Mouse (Mus musculus) lung, embryonic 14.5 days (tissue): ENCODE measurements around the gene Pmel. TPM values are rescaled to one million over a fixed set of nuclear protein-coding genes. Genes with fewer than 3 reads are reported as not detected.

ENCODE experiments used
- ATAC-seq: fragments of 200-750 bp; cut with Nextera tagmentation; 2 replicates; pipeline ENCODE4 v1.8.0; 2017; ENCODE audit warnings: mild to moderate bottlenecking, moderate TSS enrichment, moderate library complexity; ENCODE audit not compliant: insufficient read depth
- DNase-seq: peaks from one replicate; pipeline ENCODE4 v3.0.0-alpha.2; 2015
- H3K27ac ChIP-seq: fragments of 300-500 bp; sonication (generic); 2 replicates; pipeline ENCODE4 v1.5.1; 2014; ENCODE audit warnings: low read depth, mild to moderate bottlenecking, moderate library complexity
- H3K27me3 ChIP-seq: fragments of 300-500 bp; sonication (generic); 2 replicates; pipeline ENCODE4 v1.6.1; 2014; ENCODE audit warnings: low read length, control low read depth; ENCODE audit not compliant: insufficient read depth
- H3K36me3 ChIP-seq: fragments of 300-500 bp; sonication (generic); 2 replicates; pipeline ENCODE4 v1.6.1; 2014; ENCODE audit warnings: control low read depth; ENCODE audit not compliant: insufficient read depth
- H3K4me1 ChIP-seq: fragments of 300-500 bp; sonication (generic); 2 replicates; pipeline ENCODE4 v1.6.1; 2014; ENCODE audit warnings: antibody characterized with exemption, control low read depth; ENCODE audit not compliant: insufficient read depth
- H3K4me2 ChIP-seq: fragments of 300-500 bp; sonication (generic); 2 replicates; pipeline ENCODE4 v1.6.1; 2014; ENCODE audit warnings: mild to moderate bottlenecking
- H3K4me3 ChIP-seq: fragments of 300-500 bp; sonication (generic); 2 replicates; pipeline ENCODE4 v1.5.1; 2014; ENCODE audit warnings: low read depth, low read length
- H3K9ac ChIP-seq: fragments of 300-500 bp; sonication (generic); 2 replicates; pipeline ENCODE4 v1.6.1; 2014
- H3K9me3 ChIP-seq: fragments of 300-500 bp; sonication (generic); 2 replicates; pipeline ENCODE4 v1.6.1; 2016; ENCODE audit warnings: low read depth, low read length, control low read depth
- CTCF ChIP-seq: IDR thresholded peaks from 2 replicates; pipeline ENCODE4 v1.5.1; 2016; ENCODE audit warnings: antibody characterized with exemption, low read depth
- WGBS: fragments of 180-500 bp; shearing (Covaris S2); extraction: QIAGEN DNeasy Blood & Tissue Kit; methylation state at CpG from one replicate; pipeline ENCODE4 v1.1.7; 2014; 5-methylcytosine and 5-hydroxymethylcytosine counted together
- polyA plus RNA-seq: library from polyadenylated mRNA; unstranded; fragments of >200 nt; fragmentation: Nextera tagmentation; extraction: Ambion mirVana; gene quantifications from 2 replicates; pipeline ENCODE4 v1.2.1, GENCODE M21; 2014

Gene Pmel
- polyA plus RNA-seq, 1 experiment from 2014 or later, result 1.4 TPM

DNA sequence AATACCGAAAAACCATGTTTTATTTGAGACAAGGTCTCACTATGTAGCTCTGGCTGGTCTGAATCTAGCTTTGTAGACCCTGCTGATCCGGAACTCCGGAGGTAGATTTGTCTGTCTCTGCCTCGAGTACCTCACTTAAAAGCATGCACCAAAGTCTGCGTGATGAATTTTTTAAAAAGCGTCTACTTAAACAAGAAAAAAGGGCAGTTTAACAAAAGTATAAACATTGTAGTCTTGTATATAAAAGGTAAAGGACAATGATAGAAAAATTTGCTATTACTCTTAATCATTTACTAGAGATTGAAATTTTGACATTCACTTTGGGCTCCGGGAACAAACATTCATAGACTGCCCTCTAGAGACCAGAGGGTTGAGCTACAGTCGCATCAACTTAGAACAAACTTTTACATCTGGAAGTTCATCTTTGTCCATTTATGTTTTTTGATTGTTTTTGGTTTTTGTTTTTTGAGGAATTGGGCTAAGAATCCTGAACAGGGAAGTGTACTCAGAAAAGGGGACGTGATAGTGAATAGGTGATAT is 29.5 kb upstream of the Pmel start:
- DNase-seq (peak; percentile 83), ATAC-seq (no peak)
- peak overlapping the region; percentile 69 for H3K27ac ChIP-seq
- H3K4me1 ChIP-seq, result 0 out of 2 replicates have a peak, but pooled peaks cover 6% of the 10 kb centered on the region
- H3K36me3 ChIP-seq, result peaks cover 4% of the 10 kb centered on the region; the same call in 1 of the 2 replicates
- H3K4me2 ChIP-seq, result peak overlapping the region; percentile 96
- peak; percentile 67 for TF ChIP-seq CTCF
- no peaks in the 10 kb centered on the region for H3K9me3 ChIP-seq
- peak overlapping the region; percentile 61 for H3K4me3 ChIP-seq
- 1% methylated on average over 9 of the region's 9 CpGs for WGBS
- peak overlapping the region; percentile 52 for H3K9ac ChIP-seq
- no peaks in the 10 kb centered on the region for H3K27me3 ChIP-seq

DNA sequence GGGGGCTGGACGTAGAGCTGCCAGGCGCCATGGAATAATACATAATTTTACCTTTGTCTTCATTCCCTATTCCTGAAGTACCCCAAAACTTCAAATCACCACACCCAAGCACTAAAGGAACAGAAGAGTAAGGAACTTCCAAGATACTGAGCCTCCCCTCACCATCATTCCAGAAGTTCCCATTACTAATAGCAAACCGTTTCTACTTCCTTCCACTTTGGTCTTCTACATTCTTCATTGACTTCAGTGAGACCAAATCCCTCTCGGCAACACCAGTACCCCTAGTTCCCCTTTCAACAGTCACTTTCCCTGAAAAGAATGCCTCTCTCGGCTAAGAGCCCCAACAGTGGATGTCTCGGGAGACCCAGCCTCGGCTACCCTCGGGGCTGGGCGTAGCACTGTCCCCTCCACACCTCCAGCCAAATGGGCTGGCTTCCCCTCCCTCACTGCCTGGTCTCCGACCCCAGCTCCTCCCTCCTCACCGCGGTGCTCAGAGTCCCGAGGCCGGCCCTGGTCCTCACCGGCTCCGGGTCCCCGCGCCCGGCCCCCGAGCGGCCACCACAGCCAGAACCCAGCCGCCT is 8.5 kb upstream of the Pmel start:
- peak overlapping the region; percentile 91 for H3K9ac ChIP-seq
- DNase-seq, result no peak
- no peak for TF ChIP-seq CTCF
- no peaks in the 10 kb centered on the region for H3K4me1 ChIP-seq
- ATAC-seq, result no peak
- peak overlapping the region; percentile 83 for H3K4me3 ChIP-seq
- peaks cover 38% of the 10 kb centered on the region for H3K36me3 ChIP-seq
- H3K4me2 ChIP-seq, result peak overlapping the region; percentile 83
- H3K9me3 ChIP-seq, result no peaks in the 10 kb centered on the region
- 1% methylated on average over 22 of the region's 22 CpGs for WGBS
- no peaks in the 10 kb centered on the region for H3K27me3 ChIP-seq
- H3K27ac ChIP-seq, result peak overlapping the region; percentile 98

DNA sequence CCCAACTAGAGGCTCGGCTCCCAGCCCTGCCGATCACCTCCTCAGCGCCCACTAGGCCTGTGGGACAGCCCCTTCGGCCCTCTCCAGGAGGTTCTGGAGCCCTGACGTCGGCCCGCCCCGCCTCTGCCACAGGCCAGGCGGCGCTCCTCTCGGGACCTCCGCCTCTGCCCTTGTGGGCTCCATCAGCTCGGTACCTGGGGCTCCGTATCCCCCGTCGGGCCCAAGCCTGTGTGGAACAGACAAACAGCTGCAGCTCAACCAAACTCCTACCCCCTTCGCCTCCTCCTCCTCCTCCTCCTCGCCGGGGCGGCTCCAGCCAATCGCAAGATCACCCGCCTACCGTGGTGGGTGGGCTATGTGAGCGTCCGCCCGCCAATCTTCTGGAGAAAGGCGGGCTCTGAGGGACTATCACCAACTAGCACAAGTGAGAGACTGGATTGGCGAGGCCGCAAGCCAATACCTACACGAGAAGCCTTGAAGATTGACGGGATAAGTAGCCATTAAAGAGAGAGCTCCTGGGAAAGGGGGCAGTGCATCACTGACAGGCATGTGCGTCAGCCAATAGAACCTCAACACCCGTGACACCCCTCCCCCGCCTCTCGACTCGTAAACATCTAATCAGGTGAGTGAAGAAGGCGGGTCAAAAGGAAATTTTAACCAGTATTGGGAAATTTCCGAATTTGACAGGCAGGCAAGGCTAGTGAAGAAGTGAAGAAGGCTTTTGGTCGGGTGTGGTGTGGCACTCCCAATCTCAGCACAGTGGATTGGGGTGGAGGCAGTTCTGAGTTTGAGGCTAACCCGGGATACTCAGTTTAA is 7.8 kb upstream of the Pmel start, which contains the start of gene Rab5b:
Gene Rab5b, minus strand, starts transcription at position 273 of the 816 bp plus-strand sequence.
- Histone ChIP-seq H3K9me3 (no peaks in the 10 kb centered on the region), H3K27ac (peak within 1 kb of the TSS; percentile 98), H3K9ac (peak within 1 kb of the TSS; percentile 91), H3K4me3 (peak within 1 kb of the TSS; percentile 83), H3K27me3 (no peaks in the 10 kb centered on the region), H3K36me3 (peaks cover 44% of the 10 kb centered on the region), H3K4me1 (no peaks in the 10 kb centered on the region), H3K4me2 (peak within 1 kb of the TSS; percentile 83)
- 1% methylated on average over 39 of the region's 40 CpGs for WGBS
- no peak; the same call in 1 of the 2 replicates for TF ChIP-seq CTCF
- ATAC-seq (peak; percentile 99), DNase-seq (peak; percentile 99)

DNA sequence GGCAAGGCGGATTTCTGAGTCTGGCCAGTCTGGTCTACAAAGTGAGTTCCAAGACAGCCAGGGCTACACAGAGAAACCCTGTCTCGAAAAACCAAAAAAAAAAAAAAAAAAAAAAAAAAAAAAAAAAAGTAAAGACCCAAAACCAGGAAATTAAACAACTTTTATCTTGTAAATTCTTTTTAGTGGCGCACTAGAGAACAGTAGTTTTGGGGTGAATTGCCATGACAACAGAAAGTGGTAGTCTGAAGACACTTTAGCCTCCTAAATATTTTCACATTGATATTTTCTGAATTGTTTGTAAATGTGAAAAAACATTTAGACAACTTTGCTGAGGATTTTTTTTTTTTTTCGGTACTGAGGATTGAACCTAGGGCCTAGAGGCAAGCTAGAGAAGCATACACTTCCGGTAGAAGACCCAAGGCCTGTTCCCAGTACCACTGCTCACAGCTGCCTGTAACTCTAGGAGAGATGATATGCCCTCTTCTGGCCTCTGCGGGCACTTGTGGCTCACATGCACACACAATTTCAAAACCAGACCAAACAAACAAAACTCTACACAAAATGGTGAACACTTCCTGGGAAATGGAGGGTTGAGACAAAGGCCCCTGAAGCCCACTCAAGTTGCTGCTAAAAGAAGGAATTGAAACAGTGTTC is 6.8 kb upstream of the Pmel start:
- Histone ChIP-seq H3K36me3 (peaks cover 51% of the 10 kb centered on the region), H3K27me3 (no peaks in the 10 kb centered on the region), H3K27ac (no peak overlapping the region), H3K4me1 (no peaks in the 10 kb centered on the region), H3K9ac (no peak overlapping the region), H3K4me2 (peak overlapping the region; percentile 68; the same call in 1 of the 2 replicates), H3K9me3 (no peaks in the 10 kb centered on the region), H3K4me3 (0 out of 2 replicates have a peak overlapping the region, but pooled peaks have one; percentile 83)
- WGBS, result 85% methylated on average over 6 of the region's 6 CpGs
- no peak for ATAC-seq
- DNase-seq, result no peak
- peak; percentile 21; the same call in 1 of the 2 replicates for TF ChIP-seq CTCF

DNA sequence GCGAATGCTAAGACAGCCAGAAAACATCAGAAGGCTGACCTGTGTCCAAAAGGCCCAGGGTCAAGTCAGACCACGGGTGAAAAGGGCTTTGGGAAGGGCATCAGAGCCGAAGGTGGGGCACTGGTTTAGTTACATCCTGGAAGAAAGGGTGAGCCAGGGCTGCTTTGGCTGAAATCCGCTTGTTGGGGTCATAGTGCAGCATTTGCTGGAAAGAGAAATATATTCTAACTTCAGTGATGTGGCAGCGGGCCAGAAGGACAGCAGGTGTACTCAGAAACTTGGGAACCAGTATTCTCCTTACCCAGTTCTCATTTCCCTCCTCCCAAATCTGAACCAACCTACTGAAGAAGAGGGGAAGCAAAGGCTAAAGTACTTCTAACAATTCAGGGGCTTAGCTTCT is 5.0 kb upstream of the Pmel start:
- no peaks in the 10 kb centered on the region for H3K27me3 ChIP-seq
- no peak for TF ChIP-seq CTCF
- H3K4me1 ChIP-seq, result no peaks in the 10 kb centered on the region
- H3K9me3 ChIP-seq, result no peaks in the 10 kb centered on the region
- DNase-seq (no peak), ATAC-seq (no peak)
- peaks cover 60% of the 10 kb centered on the region for H3K36me3 ChIP-seq
- no peak overlapping the region for H3K27ac ChIP-seq
- H3K9ac ChIP-seq, result no peak overlapping the region
- no peak overlapping the region for H3K4me3 ChIP-seq
- no peak overlapping the region for H3K4me2 ChIP-seq
- WGBS, result 78% methylated on average over 5 of the region's 5 CpGs

DNA sequence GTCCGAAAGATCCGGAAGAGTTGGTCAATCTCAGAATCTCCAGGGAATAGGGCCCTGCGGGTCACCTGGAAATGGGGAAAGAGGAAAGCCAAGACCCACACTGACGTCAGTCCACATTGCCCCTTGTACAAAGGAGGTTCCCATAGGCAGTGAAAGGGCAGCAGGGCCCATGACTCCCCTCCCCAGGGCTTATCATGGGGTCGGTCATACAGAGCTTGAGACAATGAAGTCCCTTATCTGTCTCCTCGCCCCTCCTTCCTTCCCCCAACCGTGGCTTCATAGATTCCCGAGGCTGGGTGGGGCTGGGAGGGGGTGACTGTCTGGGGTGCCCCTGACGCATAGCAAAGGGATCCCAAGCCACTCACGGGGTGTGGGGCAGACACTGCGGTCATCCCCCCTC is 4.4 kb upstream of the Pmel start:
- Histone ChIP-seq H3K9me3 (no peaks in the 10 kb centered on the region), H3K27me3 (no peaks in the 10 kb centered on the region), H3K9ac (no peak overlapping the region), H3K27ac (no peak overlapping the region), H3K36me3 (peaks cover 60% of the 10 kb centered on the region), H3K4me3 (no peak overlapping the region), H3K4me2 (no peak overlapping the region), H3K4me1 (no peaks in the 10 kb centered on the region)
- no peak for ATAC-seq
- TF ChIP-seq CTCF, result no peak
- 72% methylated on average over 11 of the region's 11 CpGs for WGBS
- DNase-seq, result no peak
